Mouse (Mus musculus): Measurements from ENCODE around the gene Ap4b1.
A peak's percentile ranks its signal among the peaks of the same experiment; 100 is the strongest.
"Not testable (repeated sequence)": the region's sequence is repeated elsewhere in the genome, so short reads cannot be mapped to it uniquely, and the experiment has no call there.

The Ap4b1 gene

GRCm38 (mm10) chr3:103801631-103802531, 7.4 kb upstream of the Ap4b1 start:
- DNase-seq = peak; percentile 60

GRCm38 (mm10) chr3:103802861-103803260, 6.5 kb upstream of the Ap4b1 start:
- DNase-seq = peak; percentile 41

GRCm38 (mm10) chr3:103805671-103806070, 3.6 kb upstream of the Ap4b1 start:
- DNase-seq = no peak

GRCm38 (mm10) chr3:103809799-103810150, 455 bp downstream of the Ap4b1 start:
- DNase-seq = no peak

GRCm38 (mm10) chr3:103810967-103811366, 1.6 kb downstream of the Ap4b1 start:
- DNase-seq = no peak

GRCm38 (mm10) chr3:103827548-103827947, 18.2 kb downstream of the Ap4b1 start:
- DNase-seq = peak; percentile 34

- no peak for DNase-seq
Measured at GRCm38 (mm10) chr3:103829036-103829435, 19.7 kb downstream of the Ap4b1 start.

GRCm38 (mm10) chr3:103830681-103831080, 21.4 kb downstream of the Ap4b1 start:
- not testable (repeated sequence) for DNase-seq

- no peak for DNase-seq
Measured at GRCm38 (mm10) chr3:103831146-103831545, 21.8 kb downstream of the Ap4b1 start.

GRCm38 (mm10) chr3:103832426-103832825, 23.1 kb downstream of the Ap4b1 start, which contains the start of gene Bcl2l15:
TSS of gene Bcl2l15 (plus strand) at chr3:103832601.
- DNase-seq = no peak

GRCm38 (mm10) chr3:103834001-103834400, 24.7 kb downstream of the Ap4b1 start:
- no peak for DNase-seq

GRCm38 (mm10) chr3:103835272-103835950, 26.1 kb downstream of the Ap4b1 start:
- no peak for DNase-seq

GRCm38 (mm10) chr3:103835951-103836310, 26.6 kb downstream of the Ap4b1 start:
- no peak for DNase-seq

- no peak for DNase-seq
Measured at GRCm38 (mm10) chr3:103836453-103836852, 27.1 kb downstream of the Ap4b1 start.

- DNase-seq = no peak
Measured at GRCm38 (mm10) chr3:103839711-103840110, 30.4 kb downstream of the Ap4b1 start.

- not testable (repeated sequence) for DNase-seq
Measured at GRCm38 (mm10) chr3:103840195-103840594, 30.9 kb downstream of the Ap4b1 start.

- DNase-seq = not testable (repeated sequence)
Measured at GRCm38 (mm10) chr3:103840946-103841345, 31.6 kb downstream of the Ap4b1 start.

GRCm38 (mm10) chr3:103850644-103851363, 41.5 kb downstream of the Ap4b1 start:
- no peak for DNase-seq

GRCm38 (mm10) chr3:103851481-103851880, 42.2 kb downstream of the Ap4b1 start:
- DNase-seq = no peak

- no peak for DNase-seq
Measured at GRCm38 (mm10) chr3:103851882-103852281, 42.6 kb downstream of the Ap4b1 start.

GRCm38 (mm10) chr3:103852565-103853299, 43.4 kb downstream of the Ap4b1 start:
- DNase-seq = peak; percentile 92

GRCm38 (mm10) chr3:103853804-103854203, 44.5 kb downstream of the Ap4b1 start:
- no peak for DNase-seq
